Comparison of ENCODE assay signal across 14 mouse cellular contexts in genomic region chr9:23469886-23470285, GRCm38 (mm10).
DNase-seq lines count a peak whose midpoint lies in the region; ATAC-seq lines count a peak whose summit lies in the region.
"Had no signal": no experiment of that assay in that cellular context is flagged by ENCODE, and none has a peak within 500 bp of the region (broad histone marks: within the 10 kb centered on the region; RNA-seq: fewer than 3 reads in every experiment).

No protein-coding gene starts in this region.

- H3K4me1 ChIP-seq in heart, embryonic 12.5 days (replicated peaks): peaks cover 3% of the 10 kb centered on the region; the same call in 1 of the 2 replicates
- H3K4me1 ChIP-seq in lung, embryonic 16.5 days (replicated peaks; ENCODE audit: control insufficient read depth, insufficient read depth, low read length): peaks cover 10% of the 10 kb centered on the region; the same call in 1 of the 2 replicates
- H3K4me1 ChIP-seq in hindbrain, embryonic 12.5 days: no peaks in the 10 kb centered on the region
- H3K4me1 ChIP-seq: limb, embryonic 12.5 days; midbrain, embryonic 10.5 days had no signal

- 35% methylated on average over 1 of the region's 1 CpGs for WGBS in heart, embryonic 12.5 days
- WGBS in lung, embryonic 16.5 days: 27% methylated on average over 1 of the region's 1 CpGs
- WGBS in hindbrain, embryonic 12.5 days: 52% methylated on average over 1 of the region's 1 CpGs

- H3K4me3 ChIP-seq in heart, embryonic 12.5 days: no peak overlapping the region
- no peak overlapping the region for H3K4me3 ChIP-seq in lung, embryonic 16.5 days (ENCODE audit: low read length)
- H3K4me3 ChIP-seq in hindbrain, embryonic 12.5 days: no peak overlapping the region
- H3K4me3 ChIP-seq: limb, embryonic 12.5 days; midbrain, embryonic 10.5 days had no signal

- no peak for ATAC-seq in heart, embryonic 12.5 days (ENCODE audit: insufficient number of reproducible peaks, low FRiP score)
- ATAC-seq in lung, embryonic 16.5 days (ENCODE audit: low read depth): peak; percentile 75
- no peak for ATAC-seq in hindbrain, embryonic 12.5 days (ENCODE audit: low FRiP score)
- ATAC-seq in granulocyte monocyte progenitor cell, adult 5-6 weeks (replicated peaks; ENCODE audit: poor library complexity, severe bottlenecking): no peak
- no peak for ATAC-seq in activated CD4-positive, CD25-positive, alpha-beta regulatory T cell, adult 4 months
- ATAC-seq: forebrain, postnatal 0 days had no signal

- DNase-seq in heart, adult 18-20 months: peak; percentile 11 to 15
- peak; percentile 39 for DNase-seq in 3134 (ENCODE audit: extremely low read depth, insufficient read length, low spot score)
- DNase-seq in gastrocnemius, postnatal 25 days: peak; percentile 39
- DNase-seq: cerebellum, adult 11 months; forebrain, postnatal 0 days; right cerebral cortex, adult 18-20 months; thymus, postnatal 4 days had no signal

- no peak overlapping the region for H3K9ac ChIP-seq in heart, embryonic 12.5 days
- no peak overlapping the region for H3K9ac ChIP-seq in lung, embryonic 16.5 days (ENCODE audit: low read length)
- H3K9ac ChIP-seq in hindbrain, embryonic 12.5 days: no peak overlapping the region
- H3K9ac ChIP-seq: forebrain, postnatal 0 days; limb, embryonic 12.5 days had no signal

- H3K9me3 ChIP-seq in heart, embryonic 12.5 days (replicated peaks): no peaks in the 10 kb centered on the region
- H3K9me3 ChIP-seq in lung, embryonic 16.5 days (ENCODE audit: control insufficient read depth, low read length): no peaks in the 10 kb centered on the region
- H3K9me3 ChIP-seq in hindbrain, embryonic 12.5 days (replicated peaks): no peaks in the 10 kb centered on the region
- H3K9me3 ChIP-seq: limb, embryonic 12.5 days; midbrain, embryonic 10.5 days had no signal

- H3K4me2 ChIP-seq in heart, embryonic 12.5 days: no peak overlapping the region
- no peak overlapping the region for H3K4me2 ChIP-seq in lung, embryonic 16.5 days (ENCODE audit: low read depth, low read length)
- no peak overlapping the region for H3K4me2 ChIP-seq in hindbrain, embryonic 12.5 days (replicated peaks)
- H3K4me2 ChIP-seq: limb, embryonic 12.5 days had no signal

- no peaks in the 10 kb centered on the region for H3K36me3 ChIP-seq in heart, embryonic 12.5 days
- no peaks in the 10 kb centered on the region for H3K36me3 ChIP-seq in lung, embryonic 16.5 days (ENCODE audit: control insufficient read depth, insufficient read depth, low read length)
- H3K36me3 ChIP-seq in hindbrain, embryonic 12.5 days: no peaks in the 10 kb centered on the region
- H3K36me3 ChIP-seq: limb, embryonic 12.5 days; midbrain, embryonic 10.5 days had no signal

- no peak overlapping the region for H3K27ac ChIP-seq in heart, embryonic 12.5 days (ENCODE audit: poor library complexity, severe bottlenecking)
- H3K27ac ChIP-seq in lung, embryonic 16.5 days (ENCODE audit: low read length): no peak overlapping the region
- H3K27ac ChIP-seq in hindbrain, embryonic 12.5 days: no peak overlapping the region
- H3K27ac ChIP-seq: limb, embryonic 12.5 days; midbrain, embryonic 10.5 days had no signal

- H3K27me3 ChIP-seq in heart, embryonic 12.5 days (replicated peaks): no peaks in the 10 kb centered on the region
- no peaks in the 10 kb centered on the region for H3K27me3 ChIP-seq in lung, embryonic 16.5 days (ENCODE audit: control insufficient read depth, insufficient read depth, low read depth, low read length)
- no peaks in the 10 kb centered on the region for H3K27me3 ChIP-seq in hindbrain, embryonic 12.5 days
- H3K27me3 ChIP-seq: limb, embryonic 12.5 days had no signal
